Mouse (Mus musculus) skeletal muscle tissue, adult 2 months (tissue): Measurements from ENCODE around the gene Gpr173.
"Not testable (repeated sequence)": the region's sequence is repeated elsewhere in the genome, so short reads cannot be mapped to it uniquely, and the experiment has no call there.

ENCODE experiments used
- DNase-seq: peaks from one replicate; pipeline ENCODE4 v3.0.0-alpha.2; 2012; ENCODE audit warnings: low read depth, low spot score

Gpr173 gene

DNA sequence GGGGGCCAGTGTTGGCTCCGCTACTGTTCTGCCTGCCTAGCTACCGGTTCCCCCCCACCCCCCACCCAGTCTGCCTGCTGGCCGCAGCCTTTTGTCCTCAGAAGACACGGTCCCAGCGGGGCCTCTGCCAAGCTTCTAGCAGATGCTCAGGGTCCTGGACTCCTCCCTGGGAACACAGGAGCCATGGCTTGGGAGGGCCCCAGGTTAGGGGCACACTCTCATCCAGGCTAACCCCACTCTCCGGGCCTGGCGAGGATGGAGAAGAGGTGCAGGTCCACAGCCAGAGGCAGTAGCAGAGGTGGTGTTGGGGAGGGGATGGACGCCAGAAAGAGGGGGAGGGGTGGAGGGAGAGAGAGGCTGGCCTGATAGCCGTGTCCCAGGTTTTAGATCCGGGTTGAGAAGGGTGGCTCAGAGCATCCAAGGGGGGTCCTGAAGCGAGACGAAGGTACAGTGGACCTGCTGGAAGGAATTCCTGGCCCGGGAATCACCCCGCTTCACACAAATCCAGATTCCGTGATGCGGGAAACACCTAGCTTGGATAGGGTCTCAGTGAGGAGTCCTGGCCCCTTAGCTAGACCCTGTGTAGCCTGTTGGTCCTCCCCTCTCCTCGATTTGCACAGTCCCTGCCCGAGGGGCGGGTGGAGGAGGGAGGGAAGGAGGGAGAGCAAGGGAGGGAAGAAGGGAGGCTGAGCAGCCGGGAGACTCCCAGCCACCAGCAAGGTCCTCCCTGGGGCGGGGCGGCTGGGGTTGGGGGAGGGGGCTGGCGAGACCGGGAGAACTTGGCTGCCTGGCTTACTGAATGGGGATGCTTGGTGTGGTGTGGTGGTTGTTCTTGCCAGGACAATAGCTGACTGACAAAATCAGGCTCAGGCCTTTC, at the start of gene Gpr173:
Gene Gpr173, minus strand, starts transcription at position 308 of the 877 bp plus-strand sequence.
- DNase-seq, result peak; percentile 13

DNA sequence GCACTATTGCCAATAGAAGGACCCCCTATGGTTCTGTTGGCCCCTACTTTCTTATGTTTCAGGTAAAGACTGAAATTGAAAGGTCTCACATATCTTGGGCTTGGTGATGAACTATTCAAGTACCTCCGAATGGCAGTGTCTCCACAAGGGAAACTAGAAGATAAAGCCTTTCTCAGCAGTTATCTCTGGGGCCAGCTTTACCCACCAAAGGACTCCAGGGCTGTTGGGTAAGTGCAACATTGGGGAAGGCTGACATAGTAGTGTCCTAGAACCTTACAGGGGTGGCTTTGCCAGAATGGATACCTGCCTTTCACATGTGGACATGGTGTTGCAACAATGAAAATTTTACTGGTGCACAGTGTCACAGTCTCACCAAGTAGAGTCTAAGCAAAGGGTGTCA, 34.7 kb upstream of the Gpr173 start:
- DNase-seq, result no peak

DNA sequence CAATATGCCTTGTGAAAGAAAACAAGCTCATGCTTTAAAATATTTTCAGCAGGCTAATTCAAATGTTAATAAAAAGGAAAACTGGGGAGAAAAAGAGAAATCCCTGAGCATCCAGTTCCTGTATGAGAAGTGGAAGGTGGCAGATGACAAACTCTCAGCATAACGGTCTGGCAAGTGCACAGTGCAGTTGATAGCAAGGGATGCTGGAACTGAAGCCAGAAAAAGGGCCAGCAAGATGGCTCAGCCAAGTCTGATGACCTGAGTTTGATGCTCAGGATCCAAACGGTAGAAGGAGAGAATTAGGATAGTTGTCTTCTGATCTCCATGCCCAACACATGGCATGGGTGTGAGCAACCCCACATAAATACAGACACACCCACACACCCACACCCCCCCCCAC, 31.6 kb upstream of the Gpr173 start:
- DNase-seq, result no peak

DNA sequence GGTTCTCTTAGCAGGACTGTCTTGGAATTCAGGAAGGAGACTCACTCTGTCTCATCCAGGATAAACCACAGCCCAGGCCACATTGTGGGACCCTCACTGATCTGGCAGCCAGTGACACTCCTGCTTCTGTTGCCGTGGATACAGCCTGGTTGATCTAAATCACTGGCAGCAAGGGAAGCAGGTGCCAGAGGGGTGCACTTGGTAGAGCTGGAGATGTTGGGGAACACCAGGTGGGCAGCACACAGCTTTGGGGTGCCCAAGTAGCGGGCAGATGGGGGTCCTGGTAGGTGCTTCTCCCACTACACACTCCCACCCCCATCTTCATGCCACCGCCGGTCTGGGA, 479 bp downstream of the Gpr173 start:
- DNase-seq, result no peak

DNA sequence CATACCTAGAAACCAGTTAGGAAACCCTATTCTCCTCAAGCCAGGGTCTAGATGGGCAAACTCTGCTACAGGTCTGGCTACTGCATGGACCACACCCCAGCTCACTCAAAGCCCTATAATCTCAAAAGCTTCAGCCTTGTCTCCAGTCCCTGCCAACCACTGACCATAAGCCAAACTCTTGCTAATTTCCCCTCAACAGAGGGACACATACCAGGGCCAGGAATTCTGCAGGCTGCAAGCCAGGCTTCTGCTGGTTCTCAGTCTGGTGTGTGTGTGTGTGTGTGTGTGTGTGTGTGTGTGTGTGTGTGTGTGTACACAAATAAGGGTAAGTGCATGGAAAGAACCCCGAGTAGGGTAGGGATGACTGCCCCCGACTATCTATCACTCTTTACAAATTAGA, 2.1 kb downstream of the Gpr173 start:
- DNase-seq, result no peak

DNA sequence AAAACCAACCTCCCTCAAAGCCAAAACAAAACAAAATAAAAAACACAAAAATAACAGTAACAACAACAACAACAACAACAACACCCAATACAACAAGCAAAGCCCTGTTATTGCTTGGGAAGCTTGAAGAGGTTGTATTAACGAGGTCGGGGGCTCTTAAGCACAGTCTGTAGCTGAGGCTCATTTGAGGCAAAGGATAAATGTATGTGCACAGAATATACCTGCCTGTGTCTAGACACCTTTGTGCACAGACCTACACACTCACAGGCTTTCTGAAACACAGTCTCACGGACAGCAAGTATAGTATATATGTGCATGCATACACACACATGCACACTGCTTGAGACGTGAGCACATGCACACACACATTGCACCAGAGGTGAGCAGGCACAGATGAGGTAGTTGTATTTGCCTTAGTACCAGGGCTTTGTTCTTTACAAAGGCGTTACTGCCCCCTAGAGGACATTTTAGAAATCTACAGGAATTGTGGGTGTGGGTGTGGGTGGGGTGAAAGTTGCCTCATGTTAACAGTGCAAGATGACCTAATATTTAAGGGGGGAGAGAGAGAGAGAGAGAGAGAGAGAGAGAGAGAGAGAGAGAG, 15.9 kb downstream of the Gpr173 start:
- peak; percentile 51 for DNase-seq

DNA sequence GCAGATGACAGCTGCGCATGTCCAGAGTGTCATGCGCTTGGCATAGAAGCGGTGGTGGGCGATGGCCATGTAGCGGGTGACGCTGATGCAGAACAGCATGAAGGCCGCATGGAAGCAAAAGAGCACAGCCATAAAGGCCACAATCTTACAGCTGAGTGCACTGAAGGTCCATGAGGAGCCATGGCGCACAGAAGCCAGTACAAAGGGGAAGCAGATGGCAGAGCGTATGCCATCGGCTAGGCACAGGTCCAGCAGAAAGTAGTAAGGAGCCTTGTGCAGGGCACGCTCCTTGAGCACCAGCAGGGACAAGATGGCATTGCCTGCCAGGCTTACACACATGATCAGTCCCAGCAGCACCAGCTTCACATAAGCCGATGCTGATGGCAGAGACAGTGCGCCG, 21.5 kb downstream of the Gpr173 start:
- DNase-seq, result no peak

DNA sequence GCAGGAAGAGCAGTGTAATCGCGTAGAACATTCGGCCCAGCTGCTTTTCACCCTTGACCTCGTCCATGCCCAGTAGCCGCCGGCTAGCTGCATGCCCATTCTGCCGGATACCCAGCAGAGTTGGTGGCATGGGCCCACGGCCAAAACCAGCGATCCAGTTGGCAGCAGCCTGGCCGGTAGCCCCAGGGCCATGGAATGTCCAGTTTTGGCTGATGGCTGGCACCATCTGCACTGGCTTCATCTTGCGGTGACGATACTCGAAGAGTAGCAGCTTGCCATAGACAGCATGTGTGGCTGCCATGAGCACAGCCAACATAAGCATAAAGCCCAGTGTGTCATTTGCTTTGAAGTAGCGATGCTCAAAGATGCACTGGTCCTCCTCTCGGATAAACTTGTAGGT, 21.9 kb downstream of the Gpr173 start:
- no peak for DNase-seq

DNA sequence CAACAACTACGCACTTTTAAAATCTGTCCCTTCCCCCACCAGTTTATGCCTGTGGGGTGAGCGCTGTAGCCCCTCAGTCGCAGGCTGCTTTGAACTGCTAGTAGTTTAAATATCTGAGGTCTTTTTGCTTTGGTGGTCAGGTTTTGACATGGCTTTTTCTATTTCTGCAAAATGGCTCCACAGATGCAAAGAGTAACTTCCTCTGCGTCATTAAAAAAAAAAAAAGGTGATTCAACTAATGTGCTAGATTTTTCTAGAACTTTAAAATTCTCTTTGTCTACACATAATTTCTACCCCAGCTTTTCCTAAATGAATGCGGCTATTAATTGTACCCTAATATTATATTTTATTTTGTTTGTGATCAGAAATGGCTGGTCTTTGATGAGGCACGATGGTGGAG, 25.6 kb downstream of the Gpr173 start:
- no peak for DNase-seq

DNA sequence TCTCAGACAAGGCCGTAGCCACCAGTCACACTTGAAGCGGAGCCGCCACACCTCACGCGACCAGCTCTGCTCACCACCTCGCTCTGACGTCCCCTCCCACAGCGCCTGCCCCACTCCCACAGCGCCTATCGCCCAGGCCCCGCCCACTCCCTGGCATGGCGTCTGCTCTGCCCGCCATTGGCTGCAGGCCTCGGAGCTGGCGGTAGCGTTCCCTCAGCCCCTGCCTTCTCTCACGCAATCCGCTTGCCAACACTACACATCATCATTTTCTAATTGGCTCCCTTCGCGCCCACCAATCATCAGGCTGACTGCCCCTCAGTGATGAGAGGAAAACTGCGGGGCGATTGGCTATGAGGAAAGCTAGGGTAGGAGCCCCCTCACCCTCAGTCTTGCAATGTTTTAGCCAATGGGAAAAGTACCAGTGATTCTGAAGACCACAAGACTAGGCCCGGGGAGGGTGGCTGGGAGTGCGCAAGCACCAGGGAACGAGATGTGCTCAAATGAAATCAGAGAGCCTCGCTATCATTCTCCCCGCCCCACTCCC, 26.1 kb downstream of the Gpr173 start, which contains the start of gene Tspyl2:
Gene Tspyl2, minus strand, starts transcription at position 68 of the 544 bp plus-strand sequence.
- peak; percentile 96 for DNase-seq

DNA sequence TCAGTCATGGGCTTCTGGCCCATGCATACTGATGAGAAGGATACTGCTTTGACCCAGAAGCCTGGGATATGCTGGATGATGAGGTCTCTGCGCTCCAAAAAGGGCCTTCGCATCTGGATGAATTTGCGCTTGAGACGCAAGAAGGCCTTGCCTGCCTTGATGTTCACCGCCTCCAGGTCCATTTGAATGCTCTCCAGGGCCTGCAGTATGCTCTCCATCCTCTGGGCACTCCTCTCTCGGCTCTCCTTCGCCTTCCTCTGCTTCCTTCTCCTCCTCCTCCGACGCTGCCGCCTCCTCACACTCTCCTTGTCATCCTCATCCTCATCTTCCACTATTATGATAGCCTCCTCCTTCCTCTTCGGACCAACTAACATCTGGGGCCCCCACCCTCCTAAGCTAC, 27.0 kb downstream of the Gpr173 start:
- no peak for DNase-seq

DNA sequence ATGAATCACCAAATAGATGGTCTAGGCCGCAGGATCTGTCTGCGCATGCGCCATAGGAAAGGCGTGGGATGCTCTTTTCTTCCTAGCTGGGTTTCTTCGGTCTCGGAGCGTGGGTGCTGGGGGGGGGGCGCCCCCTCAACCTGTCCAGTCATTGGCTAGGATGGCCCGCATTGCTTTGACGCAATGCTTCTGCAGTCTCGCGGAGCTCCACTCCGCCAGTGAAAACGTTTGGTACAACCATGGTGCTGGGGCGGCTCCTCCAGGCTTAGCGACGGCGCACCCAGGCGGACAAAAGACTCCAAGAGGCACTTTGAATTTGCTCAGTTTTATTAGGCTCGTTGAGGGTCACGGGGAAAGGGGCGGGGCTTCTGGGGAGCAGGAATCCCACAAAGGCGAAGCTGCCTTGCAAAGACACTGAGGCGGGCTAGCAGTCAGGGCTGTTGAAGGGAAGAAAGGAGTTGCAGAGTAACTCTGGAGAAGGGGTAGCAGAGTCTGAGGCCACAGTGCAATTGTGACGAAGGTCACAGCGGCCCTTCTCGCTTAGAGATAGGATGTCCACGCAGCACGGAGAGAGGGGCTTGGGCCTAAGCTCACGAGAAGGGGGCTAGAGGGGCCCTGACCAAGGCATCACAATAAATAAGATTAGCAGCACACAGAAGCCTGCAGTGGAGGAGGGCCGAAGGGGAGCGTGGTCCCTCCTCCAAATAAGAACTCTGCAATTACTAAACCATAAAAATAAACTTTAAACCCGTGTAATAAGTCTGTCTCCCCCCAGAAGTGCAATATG, 31.8 kb downstream of the Gpr173 start:
- peak; percentile 93 for DNase-seq

DNA sequence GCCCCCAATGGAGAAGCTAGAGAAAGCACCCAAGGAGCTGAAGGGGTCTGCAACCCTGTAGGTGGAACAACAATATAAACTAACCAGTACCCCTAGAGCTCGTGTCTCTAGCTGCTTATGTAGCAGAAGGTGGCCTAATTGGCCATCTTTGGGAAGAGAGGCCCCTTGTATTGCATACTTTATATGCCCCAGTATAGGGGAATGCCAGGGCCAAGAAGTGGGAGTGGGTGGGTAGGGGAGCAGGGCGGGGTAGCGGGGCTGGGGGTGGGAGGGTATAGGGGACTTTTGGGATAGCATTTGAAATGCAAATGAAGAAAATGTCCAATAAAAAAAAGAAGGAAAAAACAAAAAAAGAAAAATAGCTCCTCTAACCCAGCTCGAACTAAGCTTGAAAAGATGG, 32.4 kb downstream of the Gpr173 start:
- not testable (repeated sequence) for DNase-seq

DNA sequence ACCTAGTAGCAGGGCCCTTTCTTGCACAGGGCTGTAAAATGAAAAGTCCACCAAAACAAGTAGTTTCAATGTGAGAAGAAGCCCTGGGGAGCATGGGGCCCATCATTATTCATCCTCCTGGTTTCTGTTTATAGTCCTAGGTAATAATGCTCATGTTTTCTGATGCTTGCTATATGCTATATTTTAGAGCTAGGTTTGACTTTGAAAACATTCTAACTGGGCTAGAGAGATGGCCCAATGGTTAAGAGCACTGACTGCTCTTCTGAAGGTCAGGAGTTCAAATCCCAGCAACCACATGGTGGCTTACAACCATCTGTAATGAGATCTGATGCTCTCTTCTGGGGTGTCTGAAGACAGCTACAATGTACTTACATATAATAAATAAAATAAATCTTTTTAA, 39.1 kb downstream of the Gpr173 start:
- not testable (repeated sequence) for DNase-seq

DNA sequence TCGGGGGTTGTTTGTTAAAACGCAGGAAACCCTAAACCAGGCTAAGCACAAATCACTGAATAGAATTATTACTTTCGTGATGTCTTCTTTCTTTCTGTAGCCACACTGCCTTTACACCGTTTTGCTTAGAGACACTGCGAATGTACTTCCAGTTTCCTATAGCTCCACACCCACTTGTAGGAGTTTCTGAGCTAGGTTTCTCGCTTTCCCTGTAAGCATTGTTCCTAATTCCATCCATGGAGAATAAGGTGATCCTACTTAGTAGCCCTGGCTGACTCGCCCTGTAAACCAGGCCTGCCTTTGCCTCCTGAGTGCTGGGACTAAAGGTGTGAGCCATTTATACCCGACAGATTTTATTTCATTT, 40.8 kb downstream of the Gpr173 start:
- no peak for DNase-seq

DNA sequence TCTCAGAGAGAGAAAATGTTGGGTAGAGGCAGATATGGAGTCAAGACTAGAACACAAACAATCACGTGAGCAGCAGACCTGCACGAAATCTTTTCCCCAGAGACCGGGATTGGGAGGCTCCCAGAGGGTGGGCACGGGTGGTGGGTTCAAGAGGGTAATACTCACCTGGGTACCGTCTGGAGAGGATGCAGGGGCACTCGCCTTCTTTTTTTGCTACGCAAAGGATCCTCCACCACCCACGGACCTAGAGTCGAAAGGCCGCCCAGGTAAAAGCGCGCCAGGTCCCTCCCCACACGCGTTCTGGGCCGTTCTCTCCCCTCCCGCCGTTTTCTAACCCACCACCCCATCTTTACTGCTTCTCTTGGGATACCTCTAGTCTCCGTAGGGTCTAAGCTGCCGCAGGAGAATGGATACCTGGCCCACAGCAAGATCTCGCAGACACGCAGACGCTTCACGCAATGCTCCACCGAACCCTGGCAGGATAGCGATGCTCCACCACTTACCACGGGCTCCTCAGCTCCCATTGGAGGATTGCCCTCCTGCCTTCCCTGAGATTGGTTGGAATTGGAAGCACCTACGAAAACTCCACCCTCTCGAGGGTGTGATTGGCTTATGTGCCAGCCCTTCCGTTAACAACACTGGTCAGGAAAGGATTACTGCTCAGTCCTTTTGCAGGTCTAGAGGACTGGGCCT, 41.4 kb downstream of the Gpr173 start, which contains the start of gene Kantr:
Gene Kantr, minus strand, starts transcription at position 500 of the 693 bp plus-strand sequence.
- peak; percentile 83 for DNase-seq

DNA sequence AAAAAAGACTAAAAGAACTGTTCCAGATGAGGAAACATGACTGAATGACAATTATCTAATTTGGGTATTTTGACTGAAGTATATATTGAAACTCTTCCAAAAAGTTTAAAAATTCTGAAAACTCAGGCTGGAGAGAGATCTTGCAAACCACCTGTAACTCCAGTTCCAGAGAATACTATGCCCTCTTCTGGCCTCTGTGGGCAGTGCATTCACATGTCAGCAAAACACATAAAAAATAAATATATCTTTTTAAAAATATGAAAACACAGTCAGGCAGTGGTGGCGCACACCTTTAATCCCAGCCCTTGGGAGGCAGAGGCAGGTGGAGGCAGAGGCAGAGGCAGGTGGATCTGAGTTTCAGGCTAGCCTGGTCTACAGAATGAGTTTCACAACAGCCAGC, 44.9 kb downstream of the Gpr173 start:
- DNase-seq, result no peak

DNA sequence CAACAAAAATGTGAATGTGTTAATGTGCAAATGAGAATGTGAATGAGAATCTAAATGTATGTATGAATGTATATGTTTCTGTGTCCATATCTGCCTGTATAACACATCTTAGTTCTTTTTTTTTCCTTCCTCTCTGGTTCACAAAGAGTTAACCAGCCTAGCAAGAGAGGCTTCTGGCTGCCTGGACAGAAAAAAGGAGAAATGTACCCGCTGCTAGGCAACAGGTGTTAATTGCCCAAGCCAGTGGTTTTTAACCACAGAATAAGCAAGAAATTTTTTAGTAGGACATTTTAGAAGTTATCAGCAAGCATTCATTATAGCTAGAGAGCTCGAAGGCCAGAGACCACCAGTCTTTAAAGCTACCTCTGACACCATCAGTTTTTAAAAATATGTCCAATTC, 45.7 kb downstream of the Gpr173 start:
- no peak for DNase-seq

DNA sequence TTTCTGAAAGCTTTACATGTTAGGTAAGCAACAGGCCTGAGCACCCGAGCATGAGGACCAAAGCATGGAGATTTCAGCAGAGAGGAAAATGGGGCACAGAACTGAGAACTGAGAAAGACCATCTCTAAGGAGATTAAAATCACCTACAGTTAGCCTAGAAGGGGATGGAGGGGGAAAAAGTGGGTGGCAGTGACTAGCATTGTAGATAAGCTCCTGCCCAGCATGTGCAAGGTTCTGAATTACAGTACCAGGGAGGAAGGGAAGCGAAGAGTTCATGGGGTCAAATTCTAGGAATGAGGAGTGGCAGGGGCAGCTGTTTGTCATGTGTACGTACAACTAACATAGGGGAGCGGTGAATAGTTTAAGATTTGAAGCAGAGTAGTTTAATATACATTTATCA, 48.0 kb downstream of the Gpr173 start:
- DNase-seq, result no peak

DNA sequence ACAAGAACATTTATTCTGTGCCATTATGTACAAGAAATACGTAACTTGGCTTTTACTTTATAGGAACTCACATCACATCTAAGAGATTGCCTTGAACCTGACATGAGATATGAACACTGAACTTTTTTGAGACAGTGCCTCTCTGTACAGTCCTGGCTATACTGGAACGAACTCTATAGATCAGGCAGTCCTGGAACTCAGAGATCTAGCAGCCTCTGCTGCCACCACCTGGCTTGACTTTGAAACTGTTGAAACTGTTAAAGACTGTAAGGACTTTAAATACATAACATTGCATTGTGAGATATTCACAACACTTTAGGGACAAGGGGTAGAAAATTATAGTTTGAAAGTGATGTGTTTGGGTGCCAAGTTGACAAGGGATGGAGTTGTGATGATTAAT, 60.6 kb downstream of the Gpr173 start:
- DNase-seq, result peak; percentile 0

DNA sequence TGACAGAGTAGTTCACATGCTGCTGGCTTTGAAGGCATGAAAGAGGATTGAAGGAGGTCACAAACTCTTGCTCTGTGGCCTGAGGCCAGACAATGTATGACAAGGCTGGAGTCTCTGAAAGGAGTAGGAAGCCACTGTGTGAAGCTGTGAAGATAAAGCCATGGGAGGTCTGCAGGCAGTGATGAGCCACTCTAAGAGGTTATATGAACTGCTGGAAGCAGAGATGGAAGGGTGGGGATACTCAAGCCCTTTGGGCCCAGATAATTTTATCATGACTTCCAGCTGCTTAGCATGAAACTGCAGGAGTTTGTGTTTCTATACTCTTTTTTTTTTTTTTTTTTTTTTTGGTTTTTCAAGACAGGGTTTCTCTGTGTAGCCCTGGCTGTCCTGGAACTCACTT, 61.1 kb downstream of the Gpr173 start:
- peak; percentile 1 for DNase-seq

DNA sequence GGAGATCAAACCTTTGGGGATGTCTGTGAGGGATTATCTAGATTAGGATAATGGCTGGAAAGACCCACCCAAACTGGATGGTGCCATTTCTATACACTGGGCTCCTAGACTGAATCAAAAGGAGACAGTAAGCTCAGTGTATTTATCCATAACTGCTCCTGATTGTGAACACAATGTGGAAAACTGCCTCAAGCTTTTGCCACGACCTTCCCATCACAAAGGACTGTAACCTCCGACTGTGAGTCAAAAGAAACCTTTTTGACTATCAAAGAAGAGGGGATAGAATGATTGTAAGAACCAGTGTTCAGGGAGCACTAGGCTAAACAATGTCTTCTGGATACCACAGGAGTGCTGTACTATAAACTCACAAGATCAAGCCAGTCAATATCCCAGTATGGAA, 62.3 kb downstream of the Gpr173 start:
- DNase-seq, result no peak
